Mouse (Mus musculus) testis, postnatal 14 days (tissue): ENCODE measurements around the gene Lrwd1.
"Not testable (repeated sequence)": the region's sequence is repeated elsewhere in the genome, so short reads cannot be mapped to it uniquely, and the experiment has no call there.

Experiments used
- DNase-seq: peaks from one replicate; pipeline ENCODE4 v3.0.0; 2021; ENCODE audit warnings: low spot score

Lrwd1 gene

GRCm38 (mm10) chr5:136147704-136148103 lies 11.8 kb upstream of the Lrwd1 start:
- no peak for DNase-seq

- no peak for DNase-seq
These were observed 11.1 kb upstream of the Lrwd1 start for GRCm38 (mm10) chr5:136146936-136147335.

- DNase-seq = no peak
These were observed 8.9 kb upstream of the Lrwd1 start for GRCm38 (mm10) chr5:136144606-136145430.

- peak; percentile 53 for DNase-seq
These were observed 7.4 kb upstream of the Lrwd1 start for GRCm38 (mm10) chr5:136143161-136143755.

- DNase-seq = no peak
These were observed 6.9 kb upstream of the Lrwd1 start for GRCm38 (mm10) chr5:136142746-136143145.

- no peak for DNase-seq
These were observed 4.2 kb upstream of the Lrwd1 start for GRCm38 (mm10) chr5:136140057-136140482.

- DNase-seq = no peak
These were observed 3.5 kb upstream of the Lrwd1 start for GRCm38 (mm10) chr5:136139393-136139792.

GRCm38 (mm10) chr5:136137658-136138274 lies 1.9 kb upstream of the Lrwd1 start:
- no peak for DNase-seq

- no peak for DNase-seq
These were observed 567 bp upstream of the Lrwd1 start for GRCm38 (mm10) chr5:136136292-136136990.

GRCm38 (mm10) chr5:136122165-136122564 lies 13.7 kb downstream of the Lrwd1 start:
- no peak for DNase-seq

- no peak for DNase-seq
These were observed 19.1 kb downstream of the Lrwd1 start for GRCm38 (mm10) chr5:136116784-136117112.

GRCm38 (mm10) chr5:136115891-136116783 lies 19.7 kb downstream of the Lrwd1 start, which contains the start of gene Polr2j:
Polr2j (plus strand) TSS chr5:136116631.
- DNase-seq = peak; percentile 96

- DNase-seq = not testable (repeated sequence)
These were observed 22.3 kb downstream of the Lrwd1 start for GRCm38 (mm10) chr5:136113546-136113945.

GRCm38 (mm10) chr5:136109042-136109441 lies 26.8 kb downstream of the Lrwd1 start:
- no peak for DNase-seq

GRCm38 (mm10) chr5:136108486-136108885 lies 27.4 kb downstream of the Lrwd1 start:
- no peak for DNase-seq

- DNase-seq = peak; percentile 89
These were observed 31.4 kb downstream of the Lrwd1 start for GRCm38 (mm10) chr5:136104511-136104910.

GRCm38 (mm10) chr5:136102099-136102820 lies 33.6 kb downstream of the Lrwd1 start:
- peak; percentile 78 for DNase-seq

GRCm38 (mm10) chr5:136098536-136098935 lies 37.3 kb downstream of the Lrwd1 start:
- DNase-seq = no peak

GRCm38 (mm10) chr5:136095089-136095488 lies 40.8 kb downstream of the Lrwd1 start:
- DNase-seq = no peak

- no peak for DNase-seq
These were observed 41.4 kb downstream of the Lrwd1 start for GRCm38 (mm10) chr5:136094249-136095010.
